Comparison of ENCODE assay signal across 9 mouse cellular contexts in genomic region chr4:136094519-136095219, GRCm38 (mm10). TPM values are rescaled to one million over a fixed set of nuclear protein-coding genes. Genes with fewer than 3 reads are reported as not detected.
DNase-seq lines count a peak whose midpoint lies in the region; ATAC-seq and TF ChIP-seq lines count a peak whose summit lies in the region.
"Had no signal": no experiment of that assay in that cellular context is flagged by ENCODE, and none has a peak within 500 bp of the region (broad histone marks: within the 10 kb centered on the region; RNA-seq: fewer than 3 reads in every experiment).

No protein-coding gene starts in this region.

- H3K27me3 ChIP-seq in hindbrain, embryonic 16.5 days (replicated peaks; ENCODE audit: control insufficient read depth, insufficient read depth, low read length) = no peaks in the 10 kb centered on the region
- no peaks in the 10 kb centered on the region for H3K27me3 ChIP-seq in midbrain, embryonic 15.5 days (replicated peaks)
- no peaks in the 10 kb centered on the region for H3K27me3 ChIP-seq in kidney, adult 2 months (replicated peaks; ENCODE audit: control insufficient read depth, insufficient read depth, low read length)

- TF ChIP-seq CTCF in cortical plate, adult 2 months (IDR thresholded peaks at IDR 0.05; ENCODE audit: extremely low read depth, insufficient read depth, low read length) = no peak
- TF ChIP-seq CTCF in kidney, adult 2 months (conservative IDR thresholded peaks at IDR 0.05; ENCODE audit: insufficient read depth, insufficient read length, low read depth, low read length) = no peak

- H3K9me3 ChIP-seq in hindbrain, embryonic 16.5 days (ENCODE audit: control insufficient read depth, low read length) = 0 out of 2 replicates have a peak, but pooled peaks cover 2% of the 10 kb centered on the region
- H3K9me3 ChIP-seq in midbrain, embryonic 15.5 days = no peaks in the 10 kb centered on the region
- H3K9me3 ChIP-seq: liver, embryonic 13.5 days had no signal

- peak overlapping the region; percentile 19; the same call in 1 of the 2 replicates for H3K27ac ChIP-seq in cortical plate, adult 2 months (ENCODE audit: insufficient read depth, low read length)
- peak overlapping the region; percentile 60; the same call in 1 of the 2 replicates for H3K27ac ChIP-seq in hindbrain, embryonic 16.5 days (ENCODE audit: low read depth, low read length)
- 0 out of 2 replicates have a peak overlapping the region, but pooled peaks have one; percentile 45 for H3K27ac ChIP-seq in midbrain, embryonic 15.5 days
- no peak overlapping the region for H3K27ac ChIP-seq in kidney, adult 2 months (ENCODE audit: insufficient read depth, low read depth, low read length)
- H3K27ac ChIP-seq: liver, embryonic 13.5 days had no signal

- H3K4me3 ChIP-seq in cortical plate, adult 2 months (ENCODE audit: insufficient read depth, low read length) = no peak overlapping the region
- H3K4me3 ChIP-seq in hindbrain, embryonic 16.5 days (ENCODE audit: low read length) = no peak overlapping the region
- H3K4me3 ChIP-seq in midbrain, embryonic 15.5 days = no peak overlapping the region
- no peak overlapping the region for H3K4me3 ChIP-seq in kidney, adult 2 months (ENCODE audit: insufficient read depth, low read depth, low read length)
- H3K4me3 ChIP-seq: liver, embryonic 13.5 days had no signal

- no peak for TF ChIP-seq POLR2A in cortical plate, adult 2 months (IDR thresholded peaks at IDR 0.05; ENCODE audit: extremely low read depth, insufficient read depth, low read length)
- no peak for TF ChIP-seq POLR2A in kidney, adult 2 months (IDR thresholded peaks at IDR 0.05; ENCODE audit: low read depth, low read length)

- no peaks in the 10 kb centered on the region for H3K36me3 ChIP-seq in hindbrain, embryonic 16.5 days (ENCODE audit: control insufficient read depth, insufficient read depth, low read length)
- H3K36me3 ChIP-seq in midbrain, embryonic 15.5 days (replicated peaks) = no peaks in the 10 kb centered on the region
- H3K36me3 ChIP-seq in kidney, adult 2 months (ENCODE audit: control insufficient read depth, insufficient read depth, low read length) = no peaks in the 10 kb centered on the region
- H3K36me3 ChIP-seq: liver, embryonic 13.5 days had no signal

- WGBS in hindbrain, embryonic 16.5 days = 51% methylated on average over 18 of the region's 18 CpGs
- WGBS in midbrain, embryonic 15.5 days = 66% methylated on average over 18 of the region's 18 CpGs
- 85% methylated on average over 18 of the region's 18 CpGs for WGBS in kidney, adult 2 months

- H3K4me2 ChIP-seq in hindbrain, embryonic 16.5 days (ENCODE audit: low read length) = no peak overlapping the region; the same call in 1 of the 2 replicates
- no peak overlapping the region for H3K4me2 ChIP-seq in midbrain, embryonic 15.5 days
- H3K4me2 ChIP-seq: liver, embryonic 13.5 days had no signal

- H3K9ac ChIP-seq in hindbrain, embryonic 16.5 days (ENCODE audit: low read depth, low read length) = no peak overlapping the region
- H3K9ac ChIP-seq in midbrain, embryonic 15.5 days = no peak overlapping the region
- H3K9ac ChIP-seq: liver, embryonic 13.5 days had no signal

- peak; percentile 95 for ATAC-seq in hindbrain, embryonic 16.5 days
- 0 out of 2 replicates have a peak, but pooled peaks have one; percentile 45 for ATAC-seq in midbrain, embryonic 15.5 days (replicated peaks)

- H3K4me1 ChIP-seq in cortical plate, adult 2 months (ENCODE audit: control insufficient read depth, insufficient read depth, low read length) = no peaks in the 10 kb centered on the region
- H3K4me1 ChIP-seq in hindbrain, embryonic 16.5 days (ENCODE audit: control insufficient read depth, insufficient read depth, low read depth, low read length) = no peaks in the 10 kb centered on the region; the same call in 1 of the 2 replicates
- 0 out of 2 replicates have a peak, but pooled peaks cover 2% of the 10 kb centered on the region for H3K4me1 ChIP-seq in midbrain, embryonic 15.5 days
- H3K4me1 ChIP-seq in kidney, adult 2 months (ENCODE audit: control insufficient read depth, insufficient read depth, low read length) = no peaks in the 10 kb centered on the region

- DNase-seq in layer of hippocampus, adult 11-12 months (ENCODE audit: low spot score) = peak; percentile 25
- DNase-seq in layer of hippocampus, adult 9-10 months (ENCODE audit: low spot score) = no peak
- no peak for DNase-seq in spleen, adult 18-20 months
- no peak for DNase-seq in kidney, adult 2 months
- no peak for DNase-seq in retina, embryonic 14.5 days (ENCODE audit: low spot score)
- DNase-seq: liver, embryonic 13.5 days had no signal

RNA-seq across cellular contexts. Expression of gene Rpl11, which starts 41.4 kb away (rescaled TPM):
- polyA plus RNA-seq in cortical plate, adult 2 months (2012; rRNA removed) = 511 and 520 TPM in 2 replicates
- polyA plus RNA-seq in hindbrain, embryonic 16.5 days (2015; fragmentation: Nextera tagmentation; extraction: Ambion mirVana) = 233 and 244 TPM in 2 replicates
- polyA plus RNA-seq in midbrain, embryonic 15.5 days (2015; fragmentation: Nextera tagmentation; extraction: Ambion mirVana) = 262 and 276 TPM in 2 replicates
- polyA plus RNA-seq in kidney, adult 2 months (2012; rRNA removed) = 232 and 292 TPM in 2 replicates

RNA-seq across cellular contexts. Expression of gene Id3, which starts 48.6 kb away (rescaled TPM):
- polyA plus RNA-seq in cortical plate, adult 2 months (2012; rRNA removed) = 75.7 and 82.9 TPM in 2 replicates
- 214 and 226 TPM in 2 replicates for polyA plus RNA-seq in hindbrain, embryonic 16.5 days (2015; fragmentation: Nextera tagmentation; extraction: Ambion mirVana)
- 127 and 151 TPM in 2 replicates for polyA plus RNA-seq in midbrain, embryonic 15.5 days (2015; fragmentation: Nextera tagmentation; extraction: Ambion mirVana)
- polyA plus RNA-seq in kidney, adult 2 months (2012; rRNA removed) = 259 and 289 TPM in 2 replicates
